Mouse (Mus musculus) forebrain, embryonic 11.5 days (tissue): Measurements from ENCODE around the gene Lsp1. TPM values are rescaled to one million over a fixed set of nuclear protein-coding genes. Genes with fewer than 3 reads are reported as not detected.

Experiments
- ATAC-seq: fragments of 200-750 bp; cut with Nextera tagmentation; replicated peaks from 2 replicates; pipeline ENCODE4 v1.8.0; 2017; ENCODE audit warnings: moderate TSS enrichment; ENCODE audit not compliant: low FRiP score
- DNase-seq: peaks from one replicate; pipeline ENCODE4 v3.0.0-alpha.2; 2017; ENCODE audit warnings: low spot score
- H3K27ac ChIP-seq: fragments of 300-500 bp; sonication (generic); 2 replicates; pipeline ENCODE4 v1.5.1; 2014; ENCODE audit warnings: low read depth, low read length
- H3K27me3 ChIP-seq: fragments of 300-500 bp; sonication (generic); 2 replicates; pipeline ENCODE4 v1.6.1; 2014; ENCODE audit warnings: mild to moderate bottlenecking, low read length, mixed read lengths; ENCODE audit not compliant: control insufficient read depth, insufficient read depth
- H3K36me3 ChIP-seq: fragments of 300-500 bp; sonication (generic); 2 replicates; pipeline ENCODE4 v1.6.1; 2014; ENCODE audit warnings: mild to moderate bottlenecking, low read length, moderate library complexity, mixed read lengths; ENCODE audit not compliant: control insufficient read depth, insufficient read depth
- H3K4me1 ChIP-seq: fragments of 300-500 bp; sonication (generic); replicated peaks from 2 replicates; pipeline ENCODE4 v1.6.1; 2014; ENCODE audit warnings: low read length, mixed read lengths; ENCODE audit not compliant: control insufficient read depth, insufficient read depth
- H3K4me2 ChIP-seq: fragments of 300-500 bp; sonication (generic); 2 replicates; pipeline ENCODE4 v1.6.1; 2014; ENCODE audit warnings: low read depth, mild to moderate bottlenecking, low read length, moderate library complexity, mixed read lengths; ENCODE audit not compliant: severe bottlenecking
- H3K4me3 ChIP-seq: fragments of 300-500 bp; sonication (generic); 2 replicates; pipeline ENCODE4 v1.5.1; 2014; ENCODE audit warnings: low read depth, low read length
- H3K9ac ChIP-seq: fragments of 300-500 bp; sonication (generic); 2 replicates; pipeline ENCODE4 v1.6.1; 2014; ENCODE audit warnings: low read length
- H3K9me3 ChIP-seq: fragments of 300-500 bp; sonication (generic); 2 replicates; pipeline ENCODE4 v1.6.1; 2016; ENCODE audit warnings: low read length, mixed read lengths; ENCODE audit not compliant: control insufficient read depth
- WGBS: fragments of 180-500 bp; shearing (Covaris S2); extraction: QIAGEN DNeasy Blood & Tissue Kit; methylation state at CpG from one replicate; pipeline ENCODE4 v1.1.7; 2014; 5-methylcytosine and 5-hydroxymethylcytosine counted together
- polyA plus RNA-seq: library from polyadenylated mRNA; unstranded; fragments of >200 nt; fragmentation: Nextera tagmentation; extraction: Ambion mirVana; gene quantifications from 2 replicates; pipeline ENCODE4 v1.2.1, GENCODE M21; 2014

Gene Lsp1
- polyA plus RNA-seq, 1 experiment from 2014 or later: 9.8 TPM

- H3K9ac ChIP-seq: no peak overlapping the region
- H3K4me1 ChIP-seq: peaks cover 16% of the 10 kb centered on the region
- no peaks in the 10 kb centered on the region for H3K27me3 ChIP-seq
- H3K4me2 ChIP-seq: no peak overlapping the region
- H3K9me3 ChIP-seq: no peaks in the 10 kb centered on the region
- no peak overlapping the region for H3K4me3 ChIP-seq
- DNase-seq (no peak), ATAC-seq (no peak)
- WGBS: 51% methylated on average over 5 of the region's 5 CpGs
- H3K27ac ChIP-seq: no peak overlapping the region
- no peaks in the 10 kb centered on the region for H3K36me3 ChIP-seq
Measured at GRCm38 (mm10) chr7:142537181-142537580, 76.6 kb downstream of the Lsp1 start.

- no peaks in the 10 kb centered on the region for H3K27me3 ChIP-seq
- no peaks in the 10 kb centered on the region for H3K36me3 ChIP-seq
- H3K4me1 ChIP-seq: peaks cover 20% of the 10 kb centered on the region
- peak overlapping the region; percentile 35; the same call in 1 of the 2 replicates for H3K9ac ChIP-seq
- peak overlapping the region; percentile 64 for H3K27ac ChIP-seq
- WGBS: 6% methylated on average over 6 of the region's 6 CpGs
- peak; percentile 54 for ATAC-seq
- H3K4me2 ChIP-seq: no peak overlapping the region
- no peaks in the 10 kb centered on the region for H3K9me3 ChIP-seq
- no peak overlapping the region for H3K4me3 ChIP-seq
- peak; percentile 91 for DNase-seq
Measured at GRCm38 (mm10) chr7:142537879-142538278, 77.3 kb downstream of the Lsp1 start.

- peak; percentile 14 for ATAC-seq
- H3K9ac ChIP-seq: peak overlapping the region; percentile 35
- H3K27ac ChIP-seq: peak overlapping the region; percentile 64
- peaks cover 23% of the 10 kb centered on the region for H3K4me1 ChIP-seq
- H3K27me3 ChIP-seq: no peaks in the 10 kb centered on the region
- no peaks in the 10 kb centered on the region for H3K36me3 ChIP-seq
- WGBS: 22% methylated on average over 4 of the region's 4 CpGs
- no peak overlapping the region for H3K4me2 ChIP-seq
- no peak for DNase-seq
- H3K4me3 ChIP-seq: no peak overlapping the region
- no peaks in the 10 kb centered on the region for H3K9me3 ChIP-seq
Measured at GRCm38 (mm10) chr7:142538291-142538690, 77.7 kb downstream of the Lsp1 start.

GRCm38 (mm10) chr7:142538766-142539165 lies 78.2 kb downstream of the Lsp1 start:
- Histone ChIP-seq H3K4me3 (no peak overlapping the region), H3K4me2 (no peak overlapping the region), H3K4me1 (peaks cover 18% of the 10 kb centered on the region), H3K9ac (peak overlapping the region; percentile 35; the same call in 1 of the 2 replicates), H3K36me3 (no peaks in the 10 kb centered on the region), H3K27ac (peak overlapping the region; percentile 64; the same call in 1 of the 2 replicates), H3K9me3 (no peaks in the 10 kb centered on the region), H3K27me3 (no peaks in the 10 kb centered on the region)
- DNase-seq (no peak), ATAC-seq (0 out of 2 replicates have a peak, but pooled peaks have one; percentile 17)
- 21% methylated on average over 6 of the region's 6 CpGs for WGBS

GRCm38 (mm10) chr7:142539828-142540227 lies 79.2 kb downstream of the Lsp1 start:
- ATAC-seq: no peak
- no peak for DNase-seq
- H3K27me3 ChIP-seq: no peaks in the 10 kb centered on the region
- WGBS: 67% methylated on average over 8 of the region's 8 CpGs
- no peak overlapping the region for H3K27ac ChIP-seq
- no peaks in the 10 kb centered on the region for H3K9me3 ChIP-seq
- no peaks in the 10 kb centered on the region for H3K36me3 ChIP-seq
- no peak overlapping the region for H3K4me3 ChIP-seq
- no peak overlapping the region for H3K9ac ChIP-seq
- no peak overlapping the region for H3K4me2 ChIP-seq
- H3K4me1 ChIP-seq: peaks cover 17% of the 10 kb centered on the region

- H3K9ac ChIP-seq: peak overlapping the region; percentile 32
- no peaks in the 10 kb centered on the region for H3K36me3 ChIP-seq
- WGBS: 43% methylated on average over 11 of the region's 11 CpGs
- H3K9me3 ChIP-seq: no peaks in the 10 kb centered on the region
- H3K27ac ChIP-seq: no peak overlapping the region
- H3K4me2 ChIP-seq: 0 out of 2 replicates have a peak overlapping the region, but pooled peaks have one; percentile 15
- ATAC-seq: no peak
- no peaks in the 10 kb centered on the region for H3K27me3 ChIP-seq
- H3K4me3 ChIP-seq: no peak overlapping the region
- peaks cover 17% of the 10 kb centered on the region for H3K4me1 ChIP-seq
- DNase-seq: no peak
Measured at GRCm38 (mm10) chr7:142542771-142543303, 82.2 kb downstream of the Lsp1 start.

Other genes with a start within 250 kb of the Lsp1 start
- gene Gm7579, start 248.9 kb upstream of the Lsp1 start, polyA plus RNA-seq: not detected in 2 replicates
- not detected in 2 replicates for gene Krtap5-5, start 230.8 kb upstream of the Lsp1 start, polyA plus RNA-seq
- gene Gm40460, start 219.7 kb upstream of the Lsp1 start, polyA plus RNA-seq: not detected in 2 replicates
- gene Gm2431, start 202.5 kb upstream of the Lsp1 start, polyA plus RNA-seq: not detected in 2 replicates
- not detected in 2 replicates for gene Gm4559, start 186.4 kb upstream of the Lsp1 start, polyA plus RNA-seq
- gene Krtap5-1, start 163.7 kb upstream of the Lsp1 start, polyA plus RNA-seq: not detected in 2 replicates
- not detected in 2 replicates for gene Krtap5-4, start 157.3 kb upstream of the Lsp1 start, polyA plus RNA-seq
- 0.24 and 0.32 TPM in 2 replicates for gene Ifitm10, start 87.1 kb upstream of the Lsp1 start, polyA plus RNA-seq
- gene Gm49369, start 78.1 kb upstream of the Lsp1 start, polyA plus RNA-seq: not detected in 2 replicates
- gene Ctsd, start 72.8 kb upstream of the Lsp1 start, polyA plus RNA-seq: 129 and 147 TPM in 2 replicates
- not detected in 2 replicates for gene Syt8, start 26.0 kb upstream of the Lsp1 start, polyA plus RNA-seq
- 1.3 TPM in 1 of 2 replicates, not detected in the other for gene Tnni2, start 19.0 kb upstream of the Lsp1 start, polyA plus RNA-seq
- 1.00 and 1.0 TPM in 2 replicates for gene Tnnt3, start 38.0 kb downstream of the Lsp1 start, polyA plus RNA-seq
- gene Mrpl23, start 71.9 kb downstream of the Lsp1 start, polyA plus RNA-seq: 18.3 and 18.7 TPM in 2 replicates
- 121 and 141 TPM in 2 replicates for gene Igf2, start 206.0 kb downstream of the Lsp1 start, polyA plus RNA-seq
- not detected in 2 replicates for gene Gm49394, start 209.1 kb downstream of the Lsp1 start, polyA plus RNA-seq